Mouse (Mus musculus): ENCODE results near the gene Spry2. TPM values are rescaled to one million over a fixed set of nuclear protein-coding genes. Genes with fewer than 3 reads are reported as not detected.

The Spry2 gene
- total RNA-seq (2022), result 10 to 100 TPM; 15.7 to 20.8 (median 18.7) TPM

- peak; percentile 85 to 92 for DNase-seq (ENCODE audit: low spot score in 2 of 2)
Observed at GRCm38 (mm10) chr14:105896791-105897568, at the start of gene Spry2. Gene Spry2 (minus strand): TSS chr14:105896819.

GRCm38 (mm10) chr14:105941353-105941752 is 44.7 kb upstream of the Spry2 start:
- DNase-seq (ENCODE audit: low spot score in 2 of 2), result no peak

- DNase-seq (ENCODE audit: low spot score in 2 of 2), result no peak
Observed at GRCm38 (mm10) chr14:105926726-105927125, 30.1 kb upstream of the Spry2 start.

GRCm38 (mm10) chr14:105925305-105925704 is 28.7 kb upstream of the Spry2 start:
- no peak for DNase-seq (ENCODE audit: low spot score in 2 of 2)

GRCm38 (mm10) chr14:105924712-105925111 is 28.1 kb upstream of the Spry2 start:
- DNase-seq (ENCODE audit: low spot score in 2 of 2), result no peak

GRCm38 (mm10) chr14:105922874-105923273 is 26.3 kb upstream of the Spry2 start:
- no peak for DNase-seq (ENCODE audit: low spot score in 2 of 2)

GRCm38 (mm10) chr14:105922427-105922826 is 25.8 kb upstream of the Spry2 start:
- DNase-seq (ENCODE audit: low spot score in 2 of 2), result no peak

- no peak for DNase-seq (ENCODE audit: low spot score in 2 of 2)
Observed at GRCm38 (mm10) chr14:105921217-105921695, 24.6 kb upstream of the Spry2 start.

GRCm38 (mm10) chr14:105920395-105921216 is 24.0 kb upstream of the Spry2 start:
- no peak for DNase-seq (ENCODE audit: low spot score in 2 of 2)

GRCm38 (mm10) chr14:105907216-105907615 is 10.6 kb upstream of the Spry2 start:
- DNase-seq (ENCODE audit: low spot score in 2 of 2), result no peak

GRCm38 (mm10) chr14:105905935-105906334 is 9.3 kb upstream of the Spry2 start:
- DNase-seq (ENCODE audit: low spot score in 2 of 2), result no peak

GRCm38 (mm10) chr14:105905509-105905908 is 8.9 kb upstream of the Spry2 start:
- DNase-seq (ENCODE audit: low spot score in 2 of 2), result no peak

GRCm38 (mm10) chr14:105902807-105903206 is 6.2 kb upstream of the Spry2 start:
- no peak for DNase-seq (ENCODE audit: low spot score in 2 of 2)

GRCm38 (mm10) chr14:105900841-105901240 is 4.2 kb upstream of the Spry2 start:
- no peak for DNase-seq (ENCODE audit: low spot score in 2 of 2)

GRCm38 (mm10) chr14:105899116-105899515 is 2.5 kb upstream of the Spry2 start:
- DNase-seq (ENCODE audit: low spot score in 2 of 2), result no peak

- peak; percentile 89 to 90 for DNase-seq (ENCODE audit: low spot score in 2 of 2)
Observed at GRCm38 (mm10) chr14:105898266-105899111, 1.9 kb upstream of the Spry2 start.

GRCm38 (mm10) chr14:105897569-105898101 is 1.0 kb upstream of the Spry2 start:
- DNase-seq (ENCODE audit: low spot score in 2 of 2), result peak; percentile 44 to 61

- peak in 1 of 2 experiments; percentile 47 for DNase-seq (ENCODE audit: low spot score in 2 of 2)
Observed at GRCm38 (mm10) chr14:105895961-105896651, 513 bp downstream of the Spry2 start.

- peak; percentile 16 to 23 for DNase-seq (ENCODE audit: low spot score in 2 of 2)
Observed at GRCm38 (mm10) chr14:105894971-105895873, 1.4 kb downstream of the Spry2 start.
